Mouse (Mus musculus) midbrain, embryonic 13.5 days (tissue): Measurements from ENCODE around the gene Pkd2. TPM values are rescaled to one million over a fixed set of nuclear protein-coding genes. Genes with fewer than 3 reads are reported as not detected.
"Not testable (repeated sequence)": the region's sequence is repeated elsewhere in the genome, so short reads cannot be mapped to it uniquely, and the experiment has no call there.

Experiments
- ATAC-seq: fragments of 200-750 bp; cut with Nextera tagmentation; 2 replicates; pipeline ENCODE4 v1.8.0; 2017; ENCODE audit warnings: mild to moderate bottlenecking, moderate TSS enrichment, moderate library complexity
- H3K27ac ChIP-seq: fragments of 300-500 bp; sonication (generic); 2 replicates; pipeline ENCODE4 v1.5.1; 2015; ENCODE audit warnings: inconsistent platforms, mild to moderate bottlenecking, moderate library complexity
- H3K27me3 ChIP-seq: fragments of 300-500 bp; sonication (generic); 2 replicates; pipeline ENCODE4 v1.6.1; 2015; ENCODE audit warnings: mild to moderate bottlenecking, inconsistent platforms
- H3K36me3 ChIP-seq: fragments of 300-500 bp; sonication (generic); 2 replicates; pipeline ENCODE4 v1.6.1; 2015; ENCODE audit warnings: mild to moderate bottlenecking, inconsistent platforms
- H3K4me1 ChIP-seq: fragments of 300-500 bp; sonication (generic); replicated peaks from 2 replicates; pipeline ENCODE4 v1.6.1; 2015; ENCODE audit warnings: inconsistent platforms
- H3K4me2 ChIP-seq: fragments of 300-500 bp; sonication (generic); replicated peaks from 2 replicates; pipeline ENCODE4 v1.6.1; 2015; ENCODE audit warnings: moderate library complexity, mild to moderate bottlenecking, inconsistent platforms
- H3K4me3 ChIP-seq: fragments of 300-500 bp; sonication (generic); replicated peaks from 2 replicates; pipeline ENCODE4 v1.5.1; 2015; ENCODE audit warnings: mild to moderate bottlenecking, inconsistent platforms
- H3K9ac ChIP-seq: fragments of 300-500 bp; sonication (generic); replicated peaks from 2 replicates; pipeline ENCODE4 v1.6.1; 2015; ENCODE audit warnings: mild to moderate bottlenecking, inconsistent platforms
- H3K9me3 ChIP-seq: fragments of 300-500 bp; sonication (generic); 2 replicates; pipeline ENCODE4 v1.6.1; 2016; ENCODE audit warnings: mild to moderate bottlenecking, inconsistent platforms
- WGBS: fragments of 180-500 bp; shearing (Covaris S2); methylation state at CpG from one replicate; pipeline ENCODE4 v1.1.7; 2015; 5-methylcytosine and 5-hydroxymethylcytosine counted together
- polyA plus RNA-seq: library from polyadenylated mRNA; unstranded; fragments of >200 nt; fragmentation: Nextera tagmentation; extraction: Ambion mirVana; gene quantifications from 2 replicates; pipeline ENCODE4 v1.2.1, GENCODE M21; 2015

The Pkd2 gene
- polyA plus RNA-seq, 1 experiment from 2014 or later: 8.4 TPM

DNA sequence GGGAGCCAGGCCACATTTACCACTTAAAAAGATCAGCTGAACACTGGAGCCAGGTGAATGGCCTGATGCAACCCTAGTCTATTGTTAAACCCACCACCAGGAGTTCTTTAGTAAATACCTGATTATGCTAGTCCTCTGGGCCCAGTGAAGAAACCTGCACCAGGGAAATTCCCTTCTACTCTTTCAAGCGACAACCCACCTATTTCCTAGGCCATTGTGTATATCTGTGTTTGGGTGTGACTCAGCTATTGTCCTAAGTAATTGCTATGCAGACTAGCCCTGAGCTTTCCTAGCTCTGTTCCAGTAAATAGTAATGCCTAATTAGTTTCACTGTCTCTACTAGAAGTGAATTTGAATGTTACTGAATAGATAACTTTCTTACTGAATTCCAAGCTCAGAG lies 16.4 kb upstream of the Pkd2 start:
- ATAC-seq: no peak
- no peaks in the 10 kb centered on the region for H3K27me3 ChIP-seq
- H3K4me2 ChIP-seq: no peak overlapping the region
- 56% methylated on average over 1 of the region's 1 CpGs for WGBS
- no peak overlapping the region for H3K4me3 ChIP-seq
- H3K4me1 ChIP-seq: no peaks in the 10 kb centered on the region
- H3K36me3 ChIP-seq: no peaks in the 10 kb centered on the region
- H3K9ac ChIP-seq: no peak overlapping the region
- no peak overlapping the region for H3K27ac ChIP-seq
- no peaks in the 10 kb centered on the region for H3K9me3 ChIP-seq

DNA sequence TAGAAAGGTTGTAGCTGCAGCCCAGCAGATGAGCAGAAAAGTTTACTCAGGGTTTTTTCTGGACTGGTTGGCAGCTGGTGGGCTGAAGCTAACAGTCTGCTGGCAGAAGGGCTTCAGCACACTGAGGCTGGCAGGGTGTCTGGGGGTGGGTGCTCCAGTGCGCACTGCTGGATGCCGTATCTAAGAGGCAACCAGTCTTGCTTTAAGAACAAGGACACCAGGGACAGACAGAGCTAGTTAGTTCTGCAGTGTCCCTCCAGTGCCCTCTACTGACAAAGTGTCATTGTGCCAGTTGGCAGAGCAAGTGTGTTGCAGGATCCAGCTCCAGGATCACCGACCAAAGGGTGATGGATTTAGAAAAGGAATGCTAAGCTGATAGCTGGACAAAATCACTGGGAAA lies 13.1 kb upstream of the Pkd2 start:
- Histone ChIP-seq H3K36me3 (no peaks in the 10 kb centered on the region), H3K9me3 (no peaks in the 10 kb centered on the region), H3K27me3 (no peaks in the 10 kb centered on the region), H3K4me2 (no peak overlapping the region), H3K9ac (no peak overlapping the region), H3K27ac (no peak overlapping the region), H3K4me1 (no peaks in the 10 kb centered on the region; the same call in 1 of the 2 replicates), H3K4me3 (no peak overlapping the region)
- WGBS: 17% methylated on average over 3 of the region's 3 CpGs
- peak; percentile 72 for ATAC-seq

DNA sequence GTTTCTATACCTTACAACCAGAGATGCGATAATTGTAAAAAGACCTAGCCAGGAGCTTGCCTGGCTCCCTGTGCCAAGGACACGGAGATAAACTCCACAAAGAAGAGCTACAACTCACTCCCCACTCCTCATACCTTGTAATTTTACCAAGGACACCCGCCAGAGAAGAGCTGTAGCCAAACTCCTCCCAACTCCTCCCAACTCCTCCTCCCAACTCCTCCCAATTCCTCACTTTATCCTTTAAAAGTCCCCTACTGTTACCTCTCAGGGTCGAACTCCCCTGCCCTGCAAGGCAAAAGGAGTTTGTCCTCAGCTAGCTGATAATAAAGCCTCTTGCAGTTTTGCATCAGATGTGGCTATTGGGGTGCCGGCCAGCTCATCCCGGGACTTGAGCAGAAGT lies 10.9 kb upstream of the Pkd2 start:
- H3K4me2 ChIP-seq, H3K27me3 ChIP-seq, H3K36me3 ChIP-seq, H3K4me1 ChIP-seq, H3K9me3 ChIP-seq, ATAC-seq, H3K27ac ChIP-seq, H3K4me3 ChIP-seq, H3K9ac ChIP-seq: not testable (repeated sequence)
- WGBS: 18% methylated on average over 6 of the region's 6 CpGs

DNA sequence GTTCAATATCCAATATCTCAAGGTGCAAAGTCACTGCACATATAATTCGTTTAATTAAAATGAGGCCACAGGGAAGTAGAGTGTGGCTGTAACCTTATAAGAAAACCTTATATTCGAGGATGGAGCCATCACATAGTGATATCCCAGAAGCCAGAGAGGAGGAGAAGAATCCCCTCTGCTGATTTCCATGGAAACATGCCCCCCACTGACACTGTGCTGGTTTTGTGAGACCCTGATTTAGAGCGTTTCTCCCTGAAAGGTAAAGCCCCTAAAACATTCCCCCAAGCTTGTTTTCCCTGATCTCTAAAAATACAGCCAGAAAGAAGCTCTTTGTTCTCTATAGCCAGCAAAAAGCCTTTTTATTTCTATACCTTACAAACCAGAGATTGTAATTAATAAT lies 9.8 kb upstream of the Pkd2 start:
- no peaks in the 10 kb centered on the region for H3K36me3 ChIP-seq
- H3K9ac ChIP-seq: no peak overlapping the region
- H3K4me2 ChIP-seq: no peak overlapping the region
- no peak overlapping the region for H3K4me3 ChIP-seq
- no peaks in the 10 kb centered on the region; the same call in 1 of the 2 replicates for H3K4me1 ChIP-seq
- ATAC-seq: no peak
- H3K27me3 ChIP-seq: no peaks in the 10 kb centered on the region
- H3K27ac ChIP-seq: no peak overlapping the region
- no peaks in the 10 kb centered on the region for H3K9me3 ChIP-seq
- 37% methylated on average over 3 of the region's 3 CpGs for WGBS

DNA sequence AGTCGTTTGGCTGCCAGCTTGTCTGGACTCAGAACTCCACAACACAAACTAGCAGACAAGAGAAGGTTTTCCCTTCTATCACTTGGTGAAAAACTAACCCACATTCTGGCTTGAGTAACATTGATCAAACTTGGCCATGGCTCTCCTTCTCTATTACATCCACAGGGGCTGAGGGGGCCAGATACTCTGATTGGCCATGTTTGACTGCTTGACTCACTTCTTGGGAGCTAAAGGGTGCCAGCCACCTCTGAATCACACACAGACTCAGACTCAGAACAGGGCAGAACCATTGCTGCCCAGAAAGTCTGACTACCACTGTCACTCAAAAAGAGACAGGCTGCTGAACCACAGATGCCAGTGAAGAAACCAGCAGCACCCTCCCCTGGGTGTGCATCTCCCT lies 6.2 kb upstream of the Pkd2 start:
- Histone ChIP-seq H3K9ac (no peak overlapping the region), H3K27ac (no peak overlapping the region), H3K4me3 (no peak overlapping the region), H3K4me2 (no peak overlapping the region), H3K4me1 (no peaks in the 10 kb centered on the region; the same call in 1 of the 2 replicates), H3K9me3 (peaks cover 7% of the 10 kb centered on the region), H3K27me3 (no peaks in the 10 kb centered on the region), H3K36me3 (peaks cover 6% of the 10 kb centered on the region)
- WGBS: 89% methylated on average over 1 of the region's 1 CpGs
- no peak for ATAC-seq

DNA sequence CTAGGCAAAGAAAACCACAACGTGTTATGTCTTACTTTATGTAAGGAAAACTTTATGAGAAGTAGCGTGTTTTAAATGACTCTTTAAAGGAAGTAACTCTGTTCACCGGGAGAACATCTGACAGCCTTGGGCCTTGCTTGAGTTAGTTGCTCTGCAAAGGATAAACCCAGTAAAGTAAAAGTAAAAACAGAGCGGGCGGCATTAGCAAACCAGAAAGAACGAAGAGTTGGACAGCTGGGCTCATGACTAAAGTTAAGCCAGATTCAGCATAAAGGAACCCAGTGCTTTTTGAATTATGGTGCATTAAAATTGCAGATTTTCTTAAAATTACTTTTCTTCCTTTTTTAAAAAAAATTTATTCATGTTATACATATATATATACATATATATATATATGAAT lies 4.7 kb upstream of the Pkd2 start:
- H3K27me3 ChIP-seq: no peaks in the 10 kb centered on the region
- 90% methylated on average over 6 of the region's 6 CpGs for WGBS
- H3K4me2 ChIP-seq: no peak overlapping the region
- peaks cover 6% of the 10 kb centered on the region for H3K36me3 ChIP-seq
- H3K4me3 ChIP-seq: no peak overlapping the region
- peaks cover 7% of the 10 kb centered on the region for H3K9me3 ChIP-seq
- H3K27ac ChIP-seq: no peak overlapping the region
- ATAC-seq: no peak
- no peak overlapping the region for H3K9ac ChIP-seq
- H3K4me1 ChIP-seq: peaks cover 10% of the 10 kb centered on the region

DNA sequence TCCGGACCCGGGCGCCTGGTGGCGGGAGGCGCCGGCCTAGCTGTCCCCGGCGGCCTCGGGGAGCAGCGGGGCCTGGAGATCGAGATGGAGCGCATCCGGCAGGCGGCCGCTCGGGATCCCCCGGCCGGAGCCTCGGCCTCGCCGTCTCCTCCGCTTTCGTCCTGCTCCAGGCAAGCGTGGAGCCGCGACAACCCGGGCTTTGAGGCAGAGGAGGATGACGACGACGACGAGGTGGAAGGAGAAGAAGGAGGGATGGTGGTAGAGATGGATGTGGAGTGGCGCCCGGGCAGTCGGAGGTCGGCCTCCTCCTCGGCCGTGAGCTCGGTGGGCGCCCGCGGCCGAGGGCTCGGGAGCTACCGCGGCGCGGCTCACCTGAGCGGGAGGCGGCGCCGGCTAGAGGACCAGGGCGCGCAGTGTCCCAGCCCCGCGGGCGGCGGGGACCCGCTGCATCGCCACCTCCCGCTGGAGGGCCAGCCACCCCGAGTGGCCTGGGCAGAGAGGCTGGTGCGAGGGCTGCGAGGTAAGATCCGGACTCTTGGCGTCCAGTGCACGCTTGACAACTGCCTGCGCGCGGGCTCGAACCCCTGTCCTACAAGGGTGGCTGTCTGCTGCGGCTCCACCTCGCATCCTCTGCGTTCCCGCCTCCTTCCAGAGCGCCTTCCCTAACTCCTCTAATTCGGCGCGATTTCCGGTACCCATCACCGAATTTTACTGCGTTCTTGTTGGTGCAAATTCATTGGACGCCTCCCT lies 631 bp downstream of the Pkd2 start:
- H3K27me3 ChIP-seq: no peaks in the 10 kb centered on the region
- H3K9me3 ChIP-seq: peaks cover 7% of the 10 kb centered on the region
- peak; percentile 88 for ATAC-seq
- peak overlapping the region; percentile 77 for H3K4me2 ChIP-seq
- H3K4me3 ChIP-seq: peak overlapping the region; percentile 80
- WGBS: under 1% methylated on average over 71 of the region's 82 CpGs
- H3K36me3 ChIP-seq: peaks cover 18% of the 10 kb centered on the region
- H3K4me1 ChIP-seq: peaks cover 31% of the 10 kb centered on the region
- H3K9ac ChIP-seq: peak overlapping the region; percentile 97
- H3K27ac ChIP-seq: peak overlapping the region; percentile 91

DNA sequence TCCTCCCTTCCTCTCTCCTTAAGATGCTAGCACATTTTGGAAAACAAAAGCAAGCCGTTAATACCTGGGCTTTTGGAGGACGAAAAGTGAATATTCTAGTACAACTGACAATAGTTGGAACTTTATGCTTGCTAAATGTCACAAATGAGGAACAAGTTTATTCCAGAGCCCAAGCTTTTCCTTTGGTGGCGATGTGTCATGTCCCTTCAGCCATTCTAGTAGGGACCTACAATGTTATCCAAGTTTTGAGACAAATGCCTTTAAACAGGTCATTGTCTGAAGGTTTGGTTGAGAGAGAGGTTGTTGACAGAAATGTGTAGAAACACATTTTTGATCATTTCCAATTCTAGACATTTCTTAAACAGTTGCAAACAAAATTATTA lies 1.2 kb downstream of the Pkd2 start:
- H3K9ac ChIP-seq: peak overlapping the region; percentile 97
- WGBS: 42% methylated on average over 3 of the region's 3 CpGs
- ATAC-seq: no peak
- H3K36me3 ChIP-seq: peaks cover 23% of the 10 kb centered on the region
- H3K27me3 ChIP-seq: no peaks in the 10 kb centered on the region
- peak overlapping the region; percentile 80 for H3K4me3 ChIP-seq
- peaks cover 7% of the 10 kb centered on the region for H3K9me3 ChIP-seq
- peaks cover 31% of the 10 kb centered on the region for H3K4me1 ChIP-seq
- peak overlapping the region; percentile 77 for H3K4me2 ChIP-seq
- H3K27ac ChIP-seq: peak overlapping the region; percentile 91

DNA sequence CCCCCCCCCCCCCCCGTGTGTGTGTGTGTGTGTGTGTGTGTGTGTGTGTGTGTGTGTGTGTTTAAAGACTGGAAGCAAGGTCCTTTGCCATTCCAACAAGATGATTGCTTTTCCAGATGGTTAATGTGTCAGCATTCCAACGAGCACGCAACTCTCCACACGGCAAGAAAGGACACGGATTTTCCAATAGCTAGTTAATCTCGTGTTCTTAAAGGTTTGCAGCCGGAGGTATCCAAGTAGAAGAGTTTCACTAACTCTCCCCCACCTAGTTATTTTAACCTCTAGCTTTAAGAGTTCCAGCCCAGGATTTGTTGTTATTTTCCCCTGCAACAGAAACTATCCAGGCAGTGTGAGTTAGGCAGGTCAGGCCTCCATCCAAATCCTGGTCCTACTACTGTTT lies 1.6 kb downstream of the Pkd2 start:
- H3K9ac ChIP-seq: no peak overlapping the region
- H3K4me1 ChIP-seq: peaks cover 31% of the 10 kb centered on the region
- H3K27me3 ChIP-seq: no peaks in the 10 kb centered on the region
- peak overlapping the region; percentile 77 for H3K4me2 ChIP-seq
- H3K27ac ChIP-seq: no peak overlapping the region
- 66% methylated on average over 6 of the region's 7 CpGs for WGBS
- peaks cover 27% of the 10 kb centered on the region for H3K36me3 ChIP-seq
- H3K9me3 ChIP-seq: peaks cover 7% of the 10 kb centered on the region
- ATAC-seq: no peak
- H3K4me3 ChIP-seq: peak overlapping the region; percentile 80

DNA sequence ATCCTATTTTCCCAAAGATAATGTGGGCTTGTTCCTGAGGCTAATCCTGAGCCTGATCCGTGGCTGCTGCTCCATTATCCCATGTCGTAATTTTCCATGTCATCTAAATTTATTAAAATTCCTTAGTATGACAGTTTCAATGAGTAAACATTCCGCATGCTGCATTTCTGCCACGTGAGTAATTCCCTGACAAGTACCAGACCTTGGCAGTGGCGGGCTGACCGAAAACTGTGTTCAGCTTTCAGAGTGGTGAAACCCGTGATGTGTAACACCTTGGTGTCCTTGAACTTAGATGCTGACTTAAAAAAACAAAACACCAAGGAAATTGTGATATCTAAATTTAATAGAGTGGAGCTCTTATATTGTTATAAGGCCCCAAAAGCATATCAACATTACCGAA lies 6.0 kb downstream of the Pkd2 start:
- Histone ChIP-seq H3K36me3 (peaks cover 47% of the 10 kb centered on the region), H3K4me3 (no peak overlapping the region), H3K27me3 (no peaks in the 10 kb centered on the region), H3K27ac (no peak overlapping the region), H3K9me3 (no peaks in the 10 kb centered on the region), H3K4me1 (peaks cover 17% of the 10 kb centered on the region), H3K9ac (no peak overlapping the region), H3K4me2 (no peak overlapping the region)
- ATAC-seq: no peak
- WGBS: 92% methylated on average over 8 of the region's 8 CpGs

DNA sequence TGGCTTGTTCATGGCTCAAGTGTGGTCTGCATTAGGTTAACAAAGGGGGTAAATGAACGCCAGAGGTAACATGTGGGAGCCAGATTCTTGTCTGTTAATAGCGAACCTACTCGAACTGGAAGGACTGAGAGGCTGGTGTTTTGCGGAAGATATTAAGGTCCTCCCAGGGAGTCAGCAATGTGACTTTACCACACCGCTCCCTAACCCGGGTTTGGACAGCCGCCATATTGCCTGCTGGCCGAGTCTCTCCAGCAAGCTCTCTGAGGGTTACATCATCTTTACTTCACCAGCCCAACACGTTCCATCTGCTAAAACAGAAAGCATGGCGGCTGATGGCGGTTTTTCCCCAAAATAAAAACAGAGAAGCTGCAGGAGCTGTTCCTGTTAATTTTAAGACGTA lies 6.5 kb downstream of the Pkd2 start:
- H3K9me3 ChIP-seq: no peaks in the 10 kb centered on the region
- no peaks in the 10 kb centered on the region for H3K27me3 ChIP-seq
- H3K9ac ChIP-seq: no peak overlapping the region
- peaks cover 15% of the 10 kb centered on the region for H3K4me1 ChIP-seq
- no peak overlapping the region for H3K27ac ChIP-seq
- H3K4me2 ChIP-seq: no peak overlapping the region
- no peak overlapping the region for H3K4me3 ChIP-seq
- ATAC-seq: no peak
- WGBS: 90% methylated on average over 12 of the region's 12 CpGs
- H3K36me3 ChIP-seq: peaks cover 50% of the 10 kb centered on the region

DNA sequence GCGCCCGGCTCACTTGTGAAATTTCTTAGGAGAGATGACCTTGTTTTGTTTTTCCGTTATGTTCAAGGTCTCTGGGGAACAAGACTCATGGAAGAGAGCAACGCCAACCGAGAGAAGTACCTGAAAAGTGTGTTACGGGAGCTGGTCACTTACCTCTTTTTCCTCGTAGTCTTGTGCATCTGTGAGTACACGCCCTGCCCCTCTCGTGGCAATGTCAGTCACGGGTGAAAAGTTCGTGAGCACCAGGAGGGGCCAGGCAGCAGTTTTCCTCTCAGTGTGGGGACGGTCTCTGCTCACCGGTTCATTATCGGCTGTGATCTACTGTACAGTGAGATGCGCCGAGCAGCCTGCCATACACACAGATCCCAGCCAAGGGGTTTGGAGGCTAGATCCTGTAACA lies 7.6 kb downstream of the Pkd2 start:
- Histone ChIP-seq H3K27me3 (no peaks in the 10 kb centered on the region), H3K27ac (no peak overlapping the region), H3K9ac (no peak overlapping the region), H3K4me3 (no peak overlapping the region), H3K36me3 (peaks cover 57% of the 10 kb centered on the region), H3K9me3 (no peaks in the 10 kb centered on the region), H3K4me1 (peaks cover 6% of the 10 kb centered on the region; the same call in 1 of the 2 replicates), H3K4me2 (no peak overlapping the region)
- WGBS: 95% methylated on average over 16 of the region's 16 CpGs
- no peak for ATAC-seq

DNA sequence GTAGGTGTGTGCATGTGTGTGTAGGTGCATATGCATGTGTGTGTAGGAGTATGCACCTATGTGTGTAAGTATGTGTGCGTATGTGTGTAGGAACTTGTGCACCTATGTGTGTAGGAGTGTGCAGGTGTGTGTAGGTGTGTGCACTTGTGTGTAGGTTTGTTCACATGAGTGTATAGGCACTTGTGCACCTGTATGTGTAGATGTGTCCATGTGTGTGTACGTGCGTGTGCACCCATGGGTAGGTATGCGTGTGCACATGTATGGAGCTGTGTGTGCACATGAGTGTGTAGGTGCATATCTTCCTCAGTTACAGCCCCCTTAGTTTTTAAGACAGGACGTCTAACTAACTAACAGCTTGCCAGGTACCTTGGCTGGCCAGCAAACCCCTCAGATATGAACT lies 9.3 kb downstream of the Pkd2 start:
- Histone ChIP-seq H3K9ac (no peak overlapping the region), H3K4me3 (no peak overlapping the region), H3K27ac (no peak overlapping the region), H3K27me3 (no peaks in the 10 kb centered on the region), H3K36me3 (peaks cover 72% of the 10 kb centered on the region), H3K9me3 (no peaks in the 10 kb centered on the region), H3K4me1 (no peaks in the 10 kb centered on the region), H3K4me2 (no peak overlapping the region)
- 93% methylated on average over 5 of the region's 5 CpGs for WGBS
- ATAC-seq: no peak
